Mouse (Mus musculus) urinary bladder, postnatal 10 days (tissue): Measurements from ENCODE around the gene Gas7.

Experiments used
- DNase-seq: peaks from one replicate; pipeline ENCODE4 v3.0.0; 2022; ENCODE audit warnings: low spot score

Gas7 gene

GRCm38 (mm10) chr11:67454874-67455526, at the start of gene Gas7:
Gas7 (plus strand) TSS chr11:67455437.
- no peak for DNase-seq

GRCm38 (mm10) chr11:67414346-67414940, 40.8 kb upstream of the Gas7 start:
- no peak for DNase-seq

- no peak for DNase-seq
Observed at GRCm38 (mm10) chr11:67423575-67423974, 31.7 kb upstream of the Gas7 start.

GRCm38 (mm10) chr11:67428196-67428595, 27.0 kb upstream of the Gas7 start:
- no peak for DNase-seq

- DNase-seq: no peak
Observed at GRCm38 (mm10) chr11:67429836-67430235, 25.4 kb upstream of the Gas7 start.

GRCm38 (mm10) chr11:67431116-67431645, 24.1 kb upstream of the Gas7 start:
- no peak for DNase-seq

- DNase-seq: no peak
Observed at GRCm38 (mm10) chr11:67431864-67432263, 23.4 kb upstream of the Gas7 start.

GRCm38 (mm10) chr11:67433763-67434162, 21.5 kb upstream of the Gas7 start:
- no peak for DNase-seq

GRCm38 (mm10) chr11:67438746-67439145, 16.5 kb upstream of the Gas7 start:
- no peak for DNase-seq

DNA sequence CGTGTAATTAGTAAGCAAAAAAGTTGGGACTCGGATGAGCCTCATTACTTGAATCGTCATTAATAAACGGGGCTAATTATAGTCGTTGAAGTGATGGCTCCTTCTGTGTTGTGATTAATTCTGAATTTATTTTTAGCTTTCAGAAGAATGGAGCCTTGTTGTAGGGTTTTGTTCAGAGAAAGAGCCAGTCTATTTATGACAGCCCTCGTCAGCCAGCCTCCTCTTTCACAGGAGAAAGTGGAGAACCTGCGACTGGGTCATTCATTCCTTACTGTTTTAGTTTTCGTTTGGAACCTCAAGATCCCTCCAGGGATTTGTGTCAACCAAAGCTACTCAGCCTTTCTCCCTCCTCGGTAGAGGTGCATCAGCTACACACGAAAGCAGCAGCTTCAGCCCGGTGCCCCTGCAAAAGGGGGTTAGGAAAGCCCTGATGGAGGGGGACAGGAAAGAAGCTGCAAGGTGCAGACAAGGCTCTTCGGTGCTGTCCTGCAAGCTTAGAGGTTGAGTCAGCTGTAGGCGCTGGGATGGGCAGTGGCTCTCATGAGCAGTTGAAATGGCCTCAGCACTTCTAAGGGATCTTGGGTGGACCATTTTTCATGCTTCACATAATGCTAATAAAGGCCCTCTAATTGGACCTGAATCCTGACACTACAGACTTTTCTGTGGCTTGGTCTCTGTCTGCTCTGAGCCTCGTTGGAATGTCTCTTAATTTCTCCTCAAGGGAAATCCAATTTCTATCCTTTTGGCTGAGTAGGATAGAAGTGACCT, 10.0 kb upstream of the Gas7 start:
- DNase-seq: no peak

GRCm38 (mm10) chr11:67451525-67451924, 3.7 kb upstream of the Gas7 start:
- no peak for DNase-seq

DNA sequence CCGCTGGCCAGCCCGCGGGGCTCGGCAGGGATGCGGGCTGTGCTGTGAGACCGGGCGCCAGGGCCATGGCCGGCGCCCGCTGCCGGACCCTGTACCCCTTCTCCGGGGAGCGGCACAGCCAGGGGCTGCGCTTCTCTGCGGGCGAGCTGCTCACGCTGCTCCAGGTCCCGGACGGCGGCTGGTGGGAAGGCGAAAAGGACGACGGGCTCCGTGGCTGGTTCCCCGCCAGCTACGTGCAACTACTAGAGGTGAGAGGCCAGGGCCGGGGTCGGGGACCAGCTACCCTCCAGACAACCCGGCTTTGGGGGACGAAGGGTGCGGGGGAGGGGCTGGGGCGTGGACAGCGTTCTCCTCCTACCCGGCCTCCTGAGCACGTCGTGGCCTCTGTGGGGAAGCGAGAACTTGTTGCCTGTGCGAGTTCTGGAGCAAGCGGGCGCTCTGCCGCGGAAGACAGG, 317 bp downstream of the Gas7 start:
- DNase-seq: no peak

DNA sequence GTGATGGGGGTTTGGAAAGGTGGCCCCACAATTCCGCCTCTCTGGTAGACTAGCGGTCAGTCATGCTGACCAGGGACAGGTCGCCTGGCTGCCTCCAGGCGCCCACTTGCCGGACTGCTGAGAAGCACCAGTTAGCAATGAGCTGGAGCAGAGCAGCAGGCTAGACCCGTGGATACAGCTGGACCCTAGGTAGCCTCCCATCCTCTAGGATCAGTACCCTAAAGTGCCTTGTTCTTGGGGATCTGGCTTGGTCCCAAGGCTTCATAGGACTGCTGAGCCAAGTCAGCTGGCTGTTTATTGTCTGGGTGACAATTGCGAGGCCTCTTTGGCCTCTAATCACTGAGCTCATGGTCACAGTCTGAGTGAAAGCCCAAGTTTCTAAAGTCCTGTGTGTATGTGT, 792 bp downstream of the Gas7 start:
- no peak for DNase-seq

DNA sequence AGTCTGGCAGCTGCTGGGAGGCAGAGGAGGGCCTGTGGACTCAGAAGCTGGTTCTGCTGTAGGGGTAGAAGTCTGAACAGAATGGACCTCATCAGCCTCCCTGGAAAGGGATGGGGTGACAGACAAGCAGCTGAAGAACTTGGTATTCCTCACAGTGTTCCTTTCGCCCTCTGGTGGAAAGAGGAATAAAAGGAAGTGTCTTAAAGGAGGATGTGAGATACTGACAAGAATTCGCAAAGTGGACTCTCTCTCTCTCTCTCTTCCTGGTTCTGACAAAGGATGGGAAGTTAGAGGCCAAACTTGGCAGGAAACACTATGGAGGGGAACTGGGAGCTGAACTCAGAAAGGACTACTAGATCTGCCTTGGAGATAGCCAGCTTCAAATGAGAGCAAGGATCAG, 2.9 kb downstream of the Gas7 start:
- DNase-seq: no peak

- no peak for DNase-seq
Observed at GRCm38 (mm10) chr11:67467132-67467531, 11.9 kb downstream of the Gas7 start.

DNA sequence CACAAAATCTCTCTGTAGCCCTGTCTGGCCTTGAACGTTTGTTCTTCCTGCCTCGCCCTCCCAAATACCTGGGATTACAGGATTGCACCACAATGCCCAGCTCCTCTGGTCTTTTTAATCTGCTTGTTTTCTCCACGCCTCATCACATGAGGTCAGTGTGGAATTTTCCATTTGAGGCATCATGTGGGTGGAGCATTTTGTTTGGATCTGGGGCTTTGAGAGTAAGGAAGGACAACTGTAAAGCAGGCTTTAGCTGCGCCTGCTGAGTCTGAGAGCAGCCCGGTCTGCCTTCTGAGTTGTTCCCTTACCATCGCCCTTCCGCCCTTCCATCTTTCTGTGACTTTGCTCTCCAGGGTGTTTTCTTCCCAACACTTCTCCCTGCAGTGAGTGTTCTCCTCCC, 13.6 kb downstream of the Gas7 start:
- DNase-seq: no peak

GRCm38 (mm10) chr11:67474590-67474989, 19.4 kb downstream of the Gas7 start:
- DNase-seq: no peak

DNA sequence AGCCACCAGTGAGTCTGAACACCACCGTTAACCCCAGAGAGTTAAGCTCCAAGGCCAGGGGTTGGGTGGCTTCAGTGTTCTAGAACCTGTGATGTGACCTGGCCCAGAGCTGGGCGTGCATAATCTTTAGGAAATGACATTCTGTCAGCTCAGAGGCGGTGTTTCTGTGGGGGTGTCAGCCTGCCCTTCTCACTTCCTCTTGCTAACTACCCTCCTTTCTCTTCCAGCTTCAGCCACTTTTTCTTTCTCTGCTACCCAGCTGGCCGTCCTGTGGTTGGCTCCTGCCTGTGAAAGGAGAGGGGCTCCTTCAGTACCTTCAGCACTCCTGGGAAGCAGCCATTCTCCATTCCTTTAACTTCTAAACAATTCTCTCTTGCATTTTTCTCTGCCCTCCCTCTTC, 24.3 kb downstream of the Gas7 start:
- no peak for DNase-seq

- DNase-seq: no peak
Observed at GRCm38 (mm10) chr11:67480204-67480956, 25.1 kb downstream of the Gas7 start.

GRCm38 (mm10) chr11:67481691-67482090, 26.5 kb downstream of the Gas7 start:
- DNase-seq: no peak

DNA sequence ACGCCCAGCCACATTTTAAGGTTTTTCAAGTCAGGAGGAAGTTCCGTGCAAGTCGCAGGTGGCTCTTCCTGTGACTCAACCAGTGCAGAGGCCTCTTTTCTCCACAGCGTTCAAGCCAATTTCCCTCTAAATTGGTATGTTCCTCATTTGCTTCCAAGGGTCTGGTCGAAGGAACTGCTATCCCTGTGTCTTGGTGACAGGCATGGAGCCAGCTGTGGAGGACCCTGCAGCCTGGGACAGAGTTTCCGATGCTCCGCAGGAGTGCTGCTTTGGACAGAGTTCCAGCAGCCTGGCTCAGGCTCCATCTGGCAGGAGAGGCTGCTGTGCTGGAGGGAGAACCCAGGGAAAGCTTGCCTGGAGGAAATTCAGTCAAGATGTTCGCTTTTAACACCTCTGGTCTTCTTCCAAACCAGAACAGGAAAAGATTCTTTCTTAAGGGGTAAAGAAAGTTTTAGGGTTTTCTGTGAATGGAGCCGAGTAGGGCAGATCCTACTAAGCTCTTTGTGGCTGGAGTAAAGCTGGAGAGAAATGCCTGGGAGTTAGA, 27.1 kb downstream of the Gas7 start:
- no peak for DNase-seq

- DNase-seq: no peak
Observed at GRCm38 (mm10) chr11:67488156-67488555, 32.9 kb downstream of the Gas7 start.
